Mouse (Mus musculus) brain, embryonic 14.5 days (tissue): ENCODE measurements at regions not wholly inside any gene's neighbourhood (a gene's known extent, or its start where the extent isn't known, plus 50 kb on each side); places are given as distances from the start of the nearest gene placed in this dataset.

Source experiments
- CTCF ChIP-seq: fragments of 200-500 bp; IDR thresholded peaks from 2 replicates; pipeline ENCODE4 v1.5.1; 2012; ENCODE audit warnings: inconsistent platforms, mild to moderate bottlenecking, moderate library complexity, borderline replicate concordance; ENCODE audit not compliant: insufficient read depth, insufficient read length; ENCODE audit errors: extremely low read depth
- POLR2A ChIP-seq: fragments of 200-500 bp; IDR thresholded peaks from 2 replicates; pipeline ENCODE4 v1.6.1; 2012; ENCODE audit warnings: mild to moderate bottlenecking, inconsistent platforms, borderline replicate concordance; ENCODE audit not compliant: poor library complexity, insufficient read depth, insufficient read length, severe bottlenecking; ENCODE audit errors: extremely low read depth

DNA sequence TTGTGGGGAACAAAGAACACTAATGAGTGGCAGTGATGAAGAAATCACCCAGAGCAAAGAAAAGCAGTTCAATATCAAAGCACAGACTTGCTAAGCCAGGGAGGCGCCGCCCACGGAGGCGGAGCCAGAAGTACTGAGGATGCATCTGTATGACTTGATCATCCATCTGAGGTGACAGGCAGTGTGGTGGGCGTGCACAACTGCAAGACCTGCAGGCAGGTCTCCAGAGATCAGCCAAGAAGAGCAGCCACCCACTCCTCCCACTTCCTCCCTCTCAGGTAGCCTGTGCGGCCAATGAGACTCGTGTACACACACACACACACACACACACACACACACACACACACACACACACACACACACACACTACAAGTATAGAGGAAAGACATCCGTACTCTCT, 71.9 kb downstream of the Ier5 start:
- no peak for TF ChIP-seq CTCF
- TF ChIP-seq POLR2A, result no peak
